Mouse (Mus musculus): ENCODE results near the gene Paqr5. TPM values are rescaled to one million over a fixed set of nuclear protein-coding genes. Genes with fewer than 3 reads are reported as not detected.

Paqr5 gene
- polyA plus RNA-seq (2012; rRNA removed; ENCODE audit: low replicate concordance), result 2.0 and 21.1 TPM in 2 replicates

DNA sequence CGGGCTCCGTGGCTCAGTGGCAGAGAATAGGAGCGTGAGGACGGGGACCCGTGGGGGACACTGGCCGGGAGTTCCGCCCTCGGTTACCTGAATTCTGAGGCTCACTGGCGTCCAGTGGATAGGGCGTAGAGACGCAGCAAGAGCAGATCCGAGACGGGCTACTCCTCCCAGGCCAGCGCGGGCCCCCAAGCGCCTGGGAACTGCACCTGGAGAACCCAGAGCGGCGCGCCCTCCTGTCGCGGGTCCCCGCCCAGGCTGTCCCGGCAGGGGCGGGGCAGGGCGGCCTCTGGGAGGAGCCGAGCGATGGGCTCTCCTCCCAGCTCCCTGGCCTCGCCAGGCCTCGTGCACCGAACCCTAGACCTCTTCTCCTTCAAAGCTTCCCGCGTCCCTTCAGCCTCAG, at the start of gene Paqr5:
TSS of gene Paqr5 (minus strand) at position 257 of the 400 bp plus-strand sequence.

DNA sequence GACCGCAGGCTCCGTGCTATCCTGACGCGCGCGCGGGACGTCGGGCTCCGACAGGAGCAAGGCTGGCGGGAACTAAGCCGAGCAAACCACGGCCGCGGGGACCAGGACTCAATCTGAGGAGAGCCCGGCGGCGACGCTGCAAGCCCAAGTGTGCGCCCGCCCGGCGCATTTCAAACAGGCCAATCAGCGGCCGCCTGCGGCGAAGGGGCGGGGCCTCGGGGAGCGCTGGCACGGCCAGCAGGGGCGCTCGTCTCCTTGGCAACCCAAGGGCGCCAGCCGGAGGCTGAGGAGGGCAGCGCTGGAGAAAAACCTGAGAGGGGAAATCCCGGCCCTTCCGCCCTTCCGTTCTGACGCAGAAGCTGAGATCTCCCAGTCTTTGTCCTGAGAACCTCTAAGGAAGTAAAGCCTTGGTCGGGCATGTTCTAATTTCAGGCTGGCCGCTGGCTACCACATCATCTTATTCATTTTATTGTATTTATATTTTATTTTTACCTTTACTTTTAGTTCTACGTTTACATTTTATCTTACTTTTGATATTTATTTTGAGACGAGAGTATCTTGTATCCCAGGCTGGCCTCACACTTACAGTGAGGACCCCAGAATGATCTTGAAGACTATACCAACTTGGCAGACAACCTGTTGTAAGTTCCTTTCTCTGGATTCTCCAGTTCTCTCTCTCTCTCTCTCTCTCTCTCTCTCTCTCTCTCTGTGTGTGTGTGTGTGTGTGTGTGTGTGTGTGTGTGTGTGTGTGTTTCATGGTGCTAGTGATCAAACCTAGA, 79.8 kb downstream of the Paqr5 start, which contains the start of gene Kif23:
TSS of gene Kif23 (minus strand) at position 152 of the 779 bp plus-strand sequence.

DNA sequence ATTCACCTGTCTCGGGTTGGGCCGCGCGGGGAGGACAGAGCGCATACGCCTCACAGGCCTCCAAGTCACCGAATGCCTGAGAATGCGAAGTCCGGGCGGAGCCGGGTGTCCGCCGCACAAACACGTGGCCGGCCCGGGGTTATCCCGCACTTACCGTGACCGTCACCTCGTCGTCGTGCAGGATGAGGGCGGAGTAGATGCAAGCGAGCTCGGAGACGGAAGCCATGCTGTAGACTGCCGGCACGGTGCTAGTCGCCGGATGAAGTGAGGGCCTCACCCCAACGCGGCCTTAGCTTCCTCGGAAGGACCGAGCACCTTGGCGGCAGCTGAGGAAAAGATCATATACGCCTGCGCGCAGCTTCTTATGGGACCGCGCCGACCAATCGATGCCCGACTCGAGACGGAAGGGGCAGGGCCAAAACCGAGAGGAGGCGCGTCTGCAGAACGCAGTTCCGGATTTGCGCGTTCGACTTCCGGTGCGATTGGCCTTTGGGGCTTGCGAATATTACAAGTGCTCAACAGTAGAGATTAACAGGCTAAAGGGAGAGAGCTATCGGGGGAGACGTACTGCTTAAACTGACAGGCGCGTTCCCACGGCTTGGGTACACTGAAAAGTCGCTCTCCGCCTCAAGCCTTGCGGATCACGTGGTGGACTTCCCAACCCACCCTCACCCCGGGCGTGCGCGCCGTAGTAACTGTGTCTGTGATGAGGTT, 112.3 kb downstream of the Paqr5 start, which contains the start of gene Rplp1:
TSS of gene Rplp1 (minus strand) at position 340 of the 714 bp plus-strand sequence.

Other genes starting within 250 kb of the Paqr5 start
- gene Rplp1, start 112.3 kb downstream of the Paqr5 start, polyA plus RNA-seq (2012; rRNA removed; ENCODE audit: low replicate concordance), result 6,280 and 13,011 TPM in 2 replicates
- gene Kif23, start 80.1 kb downstream of the Paqr5 start, polyA plus RNA-seq (2012; rRNA removed; ENCODE audit: low replicate concordance), result 1.6 and 2.4 TPM in 2 replicates
- 0.62 and 0.92 TPM in 2 replicates for gene Glce, start 95.8 kb upstream of the Paqr5 start, polyA plus RNA-seq (2012; rRNA removed; ENCODE audit: low replicate concordance)

Measured in duodenum, adult 2 months (tissue).